In genomic region chr5:30806106-30806505, GRCm38 (mm10) we compare ENCODE assay signal across 8 mouse cellular contexts. TPM values are rescaled to one million over a fixed set of nuclear protein-coding genes. Genes with fewer than 3 reads are reported as not detected.
A peak's percentile ranks its signal among the peaks of the same experiment; 100 is the strongest.
DNase-seq lines count a peak whose midpoint lies in the region; ATAC-seq lines count a peak whose summit lies in the region.

No protein-coding gene starts in this region.

- H3K27ac ChIP-seq in hindbrain, embryonic 14.5 days: no peak overlapping the region

- no peaks in the 10 kb centered on the region for H3K27me3 ChIP-seq in hindbrain, embryonic 14.5 days (ENCODE audit: control insufficient read depth, insufficient read depth, low read length)

- WGBS in hindbrain, embryonic 14.5 days: 8% methylated on average over 3 of the region's 3 CpGs

- no peak overlapping the region for H3K9ac ChIP-seq in hindbrain, embryonic 14.5 days

- H3K4me3 ChIP-seq in hindbrain, embryonic 14.5 days (replicated peaks; ENCODE audit: low read length): no peak overlapping the region

- no peaks in the 10 kb centered on the region for H3K9me3 ChIP-seq in hindbrain, embryonic 14.5 days (ENCODE audit: control insufficient read depth, low read length)

- peak; percentile 82 for DNase-seq in R1 (ENCODE audit: low read depth, low spot score)
- DNase-seq in cerebellum, postnatal 14 days: peak; percentile 98
- DNase-seq in frontal cortex, postnatal 25 days (ENCODE audit: low spot score in 2 of 2): peak; percentile 88 to 89
- DNase-seq in hindbrain, embryonic 14.5 days (ENCODE audit: low spot score): peak; percentile 94
- peak; percentile 86 to 89 for DNase-seq in layer of hippocampus, postnatal 14 days (ENCODE audit: low spot score in 2 of 2)
- DNase-seq in lung, postnatal 25 days (ENCODE audit: low spot score): peak; percentile 92
- peak; percentile 91 for DNase-seq in retina, postnatal 1 day
- peak; percentile 55 to 76 for DNase-seq in thymus, postnatal 36 days

- H3K4me1 ChIP-seq in hindbrain, embryonic 14.5 days (replicated peaks; ENCODE audit: control insufficient read depth, insufficient read depth, low read length): no peaks in the 10 kb centered on the region

- H3K36me3 ChIP-seq in hindbrain, embryonic 14.5 days (replicated peaks; ENCODE audit: control insufficient read depth, insufficient read depth): no peaks in the 10 kb centered on the region

- H3K4me2 ChIP-seq in hindbrain, embryonic 14.5 days (replicated peaks): no peak overlapping the region

- peak; percentile 82 for ATAC-seq in hindbrain, embryonic 14.5 days (ENCODE audit: low FRiP score)

RNA-seq across cellular contexts. Expression of gene Mapre3, which starts 8.3 kb away (rescaled TPM):
- 124 and 139 TPM in 2 replicates for polyA plus RNA-seq in hindbrain, embryonic 14.5 days (2014; fragmentation: Nextera tagmentation; extraction: Ambion mirVana)
- total RNA-seq in layer of hippocampus, postnatal 14 days (2021): 100 to 1,000 TPM; 205 to 211 TPM
